Mouse (Mus musculus): ENCODE results near the gene Dad1. TPM values are rescaled to one million over a fixed set of nuclear protein-coding genes. Genes with fewer than 3 reads are reported as not detected.

Gene Dad1
- total RNA-seq, 2 experiments from 2014 or later, result 168 to 184 TPM

GRCm38 (mm10) chr14:54190305-54191025, 63.4 kb downstream of the Dad1 start:
- ATAC-seq (replicated peaks; ENCODE audit: low FRiP score, low TSS enrichment, poor library complexity, severe bottlenecking), result no peak

GRCm38 (mm10) chr14:54189255-54189654, 64.6 kb downstream of the Dad1 start:
- ATAC-seq (replicated peaks; ENCODE audit: low FRiP score, low TSS enrichment, poor library complexity, severe bottlenecking), result no peak

GRCm38 (mm10) chr14:54187211-54187610, 66.7 kb downstream of the Dad1 start:
- no peak for ATAC-seq (replicated peaks; ENCODE audit: low FRiP score, low TSS enrichment, poor library complexity, severe bottlenecking)

Other genes starting within 250 kb of the Dad1 start
- gene Abhd4, start 84 bp upstream of the Dad1 start, total RNA-seq (2014; fragmentation: Nextera tagmentation), result 25.5 and 28.5 TPM in 2 replicates
- gene Abhd4, start 84 bp upstream of the Dad1 start, total RNA-seq (2017), result 16.9 and 18.6 TPM in 2 replicates
- gene Olfr49, start 30.8 kb upstream of the Dad1 start, total RNA-seq (2014; fragmentation: Nextera tagmentation), result not detected in 2 replicates
- gene Olfr49, start 30.8 kb upstream of the Dad1 start, total RNA-seq (2017), result not detected in 2 replicates
- gene Oxa1l, start 106.7 kb upstream of the Dad1 start, total RNA-seq (2014; fragmentation: Nextera tagmentation), result 69.1 and 70.3 TPM in 2 replicates
- 32.5 and 51.1 TPM in 2 replicates for gene Oxa1l, start 106.7 kb upstream of the Dad1 start, total RNA-seq (2017)
- 8.8 and 12.9 TPM in 2 replicates for gene Slc7a7, start 163.7 kb upstream of the Dad1 start, total RNA-seq (2014; fragmentation: Nextera tagmentation)
- gene Slc7a7, start 163.7 kb upstream of the Dad1 start, total RNA-seq (2017), result 8.2 and 10.6 TPM in 2 replicates
- 504 and 507 TPM in 2 replicates for gene Mrpl52, start 172.8 kb upstream of the Dad1 start, total RNA-seq (2014; fragmentation: Nextera tagmentation)
- 266 and 434 TPM in 2 replicates for gene Mrpl52, start 172.8 kb upstream of the Dad1 start, total RNA-seq (2017)
- gene Mmp14, start 177.5 kb upstream of the Dad1 start, total RNA-seq (2014; fragmentation: Nextera tagmentation), result 39.2 and 44.9 TPM in 2 replicates
- gene Mmp14, start 177.5 kb upstream of the Dad1 start, total RNA-seq (2017), result 23.4 and 37.2 TPM in 2 replicates
- 38.4 and 38.6 TPM in 2 replicates for gene Lrp10, start 210.0 kb upstream of the Dad1 start, total RNA-seq (2014; fragmentation: Nextera tagmentation)
- gene Lrp10, start 210.0 kb upstream of the Dad1 start, total RNA-seq (2017), result 13.0 and 19.9 TPM in 2 replicates
- gene Rem2, start 222.0 kb upstream of the Dad1 start, total RNA-seq (2014; fragmentation: Nextera tagmentation), result 0.50 and 3.5 TPM in 2 replicates
- 0.80 and 2.0 TPM in 2 replicates for gene Rem2, start 222.0 kb upstream of the Dad1 start, total RNA-seq (2017)